Mouse (Mus musculus) liver, postnatal 0 days (tissue): ENCODE data around the gene Meox1. TPM values are rescaled to one million over a fixed set of nuclear protein-coding genes. Genes with fewer than 3 reads are reported as not detected.

Experiments
- ATAC-seq: fragments of 200-750 bp; cut with Nextera tagmentation; 2 replicates; pipeline ENCODE4 v1.8.0; 2017; ENCODE audit warnings: mild to moderate bottlenecking, moderate library complexity
- DNase-seq: peaks from one replicate; pipeline ENCODE4 v3.0.0-alpha.2; 2016
- H3K27ac ChIP-seq: fragments of 300-500 bp; sonication (generic); 2 replicates; pipeline ENCODE4 v1.5.1; 2014; ENCODE audit warnings: antibody characterized with exemption, moderate library complexity, mild to moderate bottlenecking, low read depth
- H3K27me3 ChIP-seq: fragments of 300-500 bp; sonication (generic); 2 replicates; pipeline ENCODE4 v1.6.1; 2014; ENCODE audit warnings: low read length, control low read depth, mixed read lengths; ENCODE audit not compliant: insufficient read depth
- H3K36me3 ChIP-seq: fragments of 300-500 bp; sonication (generic); replicated peaks from 2 replicates; pipeline ENCODE4 v1.6.1; 2014; ENCODE audit warnings: mild to moderate bottlenecking, control low read depth, low read length, moderate library complexity, mixed read lengths; ENCODE audit not compliant: insufficient read depth
- H3K4me1 ChIP-seq: fragments of 300-500 bp; sonication (generic); 2 replicates; pipeline ENCODE4 v1.6.1; 2014; ENCODE audit warnings: antibody characterized with exemption, mild to moderate bottlenecking, control low read depth; ENCODE audit not compliant: insufficient read depth
- H3K4me2 ChIP-seq: fragments of 300-500 bp; sonication (generic); 2 replicates; pipeline ENCODE4 v1.6.1; 2014; ENCODE audit warnings: low read depth, mild to moderate bottlenecking, low read length, moderate library complexity, mixed read lengths
- H3K4me3 ChIP-seq: fragments of 300-500 bp; sonication (generic); 2 replicates; pipeline ENCODE4 v1.5.1; 2014; ENCODE audit warnings: low read depth, low read length
- H3K9ac ChIP-seq: fragments of 300-500 bp; sonication (generic); replicated peaks from 2 replicates; pipeline ENCODE4 v1.6.1; 2014; ENCODE audit warnings: mild to moderate bottlenecking, moderate library complexity
- H3K9me3 ChIP-seq: fragments of 300-500 bp; sonication (generic); 2 replicates; pipeline ENCODE4 v1.6.1; 2016; ENCODE audit warnings: mild to moderate bottlenecking, control low read depth, low read length, mixed read lengths
- CTCF ChIP-seq: sonication (generic); IDR thresholded peaks from 2 replicates; pipeline ENCODE4 v1.5.1; 2016; ENCODE audit warnings: antibody characterized with exemption, low read depth
- EP300 ChIP-seq: IDR thresholded peaks from 2 replicates; pipeline ENCODE4 v1.6.1; 2016; ENCODE audit warnings: antibody characterized with exemption, low read depth, mild to moderate bottlenecking
- WGBS: fragments of 180-500 bp; shearing (Covaris S2); extraction: QIAGEN DNeasy Blood & Tissue Kit; methylation state at CpG from one replicate; pipeline ENCODE4 v1.1.7; 2014; ENCODE audit not compliant: insufficient replicate concordance; 5-methylcytosine and 5-hydroxymethylcytosine counted together
- polyA plus RNA-seq: library from polyadenylated mRNA; unstranded; fragments of >200 nt; fragmentation: Nextera tagmentation; extraction: Ambion mirVana; gene quantifications from 2 replicates; pipeline ENCODE4 v1.2.1, GENCODE M21; 2015

The Meox1 gene
- polyA plus RNA-seq, 1 experiment from 2014 or later, result 0.05 TPM

- Histone ChIP-seq H3K9ac (no peak overlapping the region), H3K9me3 (no peaks in the 10 kb centered on the region), H3K27ac (no peak overlapping the region), H3K36me3 (no peaks in the 10 kb centered on the region), H3K4me2 (no peak overlapping the region), H3K4me1 (no peaks in the 10 kb centered on the region), H3K4me3 (no peak overlapping the region), H3K27me3 (no peaks in the 10 kb centered on the region)
- ATAC-seq (no peak), DNase-seq (no peak)
- 66% methylated on average over 6 of the region's 8 CpGs for WGBS
- TF ChIP-seq EP300, result no peak
- TF ChIP-seq CTCF, result no peak
Observed at GRCm38 (mm10) chr11:101839426-101839825, 54.7 kb downstream of the Meox1 start.

- no peaks in the 10 kb centered on the region for H3K36me3 ChIP-seq
- TF ChIP-seq CTCF (no peak), EP300 (no peak)
- H3K9ac ChIP-seq, result no peak overlapping the region
- no peaks in the 10 kb centered on the region for H3K27me3 ChIP-seq
- H3K4me3 ChIP-seq, result no peak overlapping the region
- H3K27ac ChIP-seq, result no peak overlapping the region
- 63% methylated on average over 7 of the region's 7 CpGs for WGBS
- H3K9me3 ChIP-seq, result no peaks in the 10 kb centered on the region
- no peak overlapping the region for H3K4me2 ChIP-seq
- no peaks in the 10 kb centered on the region for H3K4me1 ChIP-seq
- no peak for ATAC-seq
- DNase-seq, result no peak
Observed at GRCm38 (mm10) chr11:101832001-101832400, 62.2 kb downstream of the Meox1 start.

- no peak for ATAC-seq
- WGBS, result 56% methylated on average over 8 of the region's 8 CpGs
- no peak for DNase-seq
- no peak overlapping the region for H3K27ac ChIP-seq
- H3K9ac ChIP-seq, result no peak overlapping the region
- no peaks in the 10 kb centered on the region for H3K4me1 ChIP-seq
- H3K36me3 ChIP-seq, result no peaks in the 10 kb centered on the region
- no peaks in the 10 kb centered on the region for H3K27me3 ChIP-seq
- H3K4me3 ChIP-seq, result no peak overlapping the region
- no peak overlapping the region for H3K4me2 ChIP-seq
- TF ChIP-seq EP300 (no peak), CTCF (no peak)
- H3K9me3 ChIP-seq, result no peaks in the 10 kb centered on the region
Observed at GRCm38 (mm10) chr11:101830616-101831015, 63.6 kb downstream of the Meox1 start.

DNA sequence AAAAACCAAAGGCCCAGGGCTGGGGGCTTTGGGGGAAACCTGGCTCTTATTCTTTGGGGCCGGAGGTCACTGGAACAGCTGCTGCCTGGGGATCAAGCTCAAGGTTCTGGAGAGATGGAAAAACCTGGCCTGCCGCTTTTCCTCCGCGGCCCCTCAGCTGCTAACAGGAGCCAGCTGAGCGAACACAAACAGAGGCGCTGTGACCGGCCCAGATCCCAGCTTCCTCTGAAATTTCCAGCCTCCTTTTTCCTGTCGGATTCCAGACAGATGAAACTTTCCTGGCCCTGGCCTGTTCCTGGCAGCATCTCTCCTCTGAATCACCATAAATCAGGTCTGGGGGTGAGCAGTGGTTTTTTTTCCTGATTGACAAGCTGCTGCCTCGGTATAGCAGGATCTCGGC lies 64.1 kb downstream of the Meox1 start:
- H3K4me3 ChIP-seq, result no peak overlapping the region
- TF ChIP-seq CTCF (no peak), EP300 (no peak)
- no peak for DNase-seq
- H3K36me3 ChIP-seq, result no peaks in the 10 kb centered on the region
- no peak overlapping the region for H3K9ac ChIP-seq
- no peaks in the 10 kb centered on the region for H3K4me1 ChIP-seq
- no peaks in the 10 kb centered on the region for H3K9me3 ChIP-seq
- no peak overlapping the region for H3K27ac ChIP-seq
- 42% methylated on average over 10 of the region's 10 CpGs for WGBS
- H3K4me2 ChIP-seq, result no peak overlapping the region
- ATAC-seq, result no peak
- no peaks in the 10 kb centered on the region for H3K27me3 ChIP-seq

DNA sequence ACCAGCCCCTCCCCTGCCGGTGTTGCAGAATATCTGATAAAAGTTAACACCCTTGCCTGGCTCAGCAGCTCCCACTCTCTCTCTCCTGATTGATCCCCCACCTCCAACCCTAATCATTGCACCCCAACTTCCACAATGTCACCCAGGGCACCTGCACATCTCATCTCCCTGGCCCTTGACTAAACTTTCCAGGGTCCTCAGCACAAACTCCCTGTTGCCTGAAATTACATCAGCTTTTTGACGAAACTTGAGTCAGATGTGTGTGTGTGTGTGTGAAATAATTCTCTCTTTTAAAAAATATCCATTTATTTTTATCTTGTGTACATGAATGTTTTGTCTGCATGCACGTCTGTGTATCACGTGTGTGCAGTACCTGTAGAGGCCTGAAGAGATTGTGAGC lies 65.5 kb downstream of the Meox1 start:
- Histone ChIP-seq H3K9me3 (no peaks in the 10 kb centered on the region), H3K36me3 (no peaks in the 10 kb centered on the region), H3K9ac (no peak overlapping the region), H3K4me1 (no peaks in the 10 kb centered on the region), H3K4me2 (no peak overlapping the region), H3K27me3 (no peaks in the 10 kb centered on the region), H3K27ac (no peak overlapping the region), H3K4me3 (no peak overlapping the region)
- ATAC-seq (no peak), DNase-seq (no peak)
- TF ChIP-seq CTCF, result no peak
- TF ChIP-seq EP300, result no peak
- 80% methylated on average over 4 of the region's 4 CpGs for WGBS

Other genes starting within 250 kb of the Meox1 start
- gene Arl4d, start 228.8 kb downstream of the Meox1 start, polyA plus RNA-seq, result 3.4 and 4.1 TPM in 2 replicates
- gene Dhx8, start 161.5 kb downstream of the Meox1 start, polyA plus RNA-seq, result 10.2 and 12.9 TPM in 2 replicates
- 0.15 and 0.39 TPM in 2 replicates for gene Etv4, start 109.0 kb downstream of the Meox1 start, polyA plus RNA-seq
- not detected in 2 replicates for gene Sost, start 72.6 kb upstream of the Meox1 start, polyA plus RNA-seq
- 0.19 TPM in 1 of 2 replicates, not detected in the other for gene Cfap97d1, start 89.9 kb upstream of the Meox1 start, polyA plus RNA-seq
- gene Dusp3, start 92.6 kb upstream of the Meox1 start, polyA plus RNA-seq, result 18.4 and 22.7 TPM in 2 replicates
- gene Mpp3, start 134.1 kb upstream of the Meox1 start, polyA plus RNA-seq, result 0.56 and 0.72 TPM in 2 replicates
- 1.8 and 2.3 TPM in 2 replicates for gene Cd300lg, start 147.1 kb upstream of the Meox1 start, polyA plus RNA-seq
- gene Mpp2, start 194.1 kb upstream of the Meox1 start, polyA plus RNA-seq, result 3.9 and 4.4 TPM in 2 replicates
- gene Ppy, start 206.9 kb upstream of the Meox1 start, polyA plus RNA-seq, result 0.72 TPM in 1 of 2 replicates, not detected in the other
- gene Pyy, start 213.5 kb upstream of the Meox1 start, polyA plus RNA-seq, result 1.8 TPM in 1 of 2 replicates, not detected in the other